Mouse (Mus musculus): ENCODE data around the gene Mgam. TPM values are rescaled to one million over a fixed set of nuclear protein-coding genes. Genes with fewer than 3 reads are reported as not detected.
"Not testable (repeated sequence)": the region's sequence is repeated elsewhere in the genome, so short reads cannot be mapped to it uniquely, and the experiment has no call there.

Gene Mgam
- polyA plus RNA-seq, 1 experiment from 2014 or later, result 0.07 TPM

DNA sequence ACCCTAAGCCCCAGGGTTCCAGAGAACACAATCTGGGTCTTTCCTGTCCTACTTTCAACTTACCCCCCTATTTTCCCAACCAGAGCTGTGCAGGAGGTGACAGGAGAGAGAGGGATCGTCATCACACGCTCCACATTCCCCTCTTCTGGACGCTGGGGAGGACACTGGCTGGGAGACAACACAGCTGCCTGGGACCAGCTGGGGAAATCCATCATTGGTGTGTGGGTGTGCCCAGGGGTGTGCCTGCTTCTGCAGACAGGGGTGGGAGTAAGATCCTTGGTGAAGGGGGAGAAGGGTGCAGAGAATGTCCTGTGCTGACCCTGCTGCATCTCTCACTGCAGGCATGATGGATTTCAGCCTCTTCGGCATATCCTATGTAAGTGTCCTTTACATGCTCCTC, 128.7 kb downstream of the Mgam start:
- H3K27me3 ChIP-seq (replicated peaks; ENCODE audit: control insufficient read depth, insufficient read depth, low read length); H3K36me3 ChIP-seq (ENCODE audit: control insufficient read depth, insufficient read depth, low read length); H3K9ac ChIP-seq (ENCODE audit: low read depth, low read length); H3K4me2 ChIP-seq (ENCODE audit: low read depth, low read length); H3K4me1 ChIP-seq (ENCODE audit: control insufficient read depth, insufficient read depth, low read length); ATAC-seq (ENCODE audit: low read depth); H3K27ac ChIP-seq (replicated peaks; ENCODE audit: low read depth, low read length); H3K9me3 ChIP-seq (ENCODE audit: control insufficient read depth, low read length); DNase-seq (ENCODE audit: low spot score); H3K4me3 ChIP-seq (ENCODE audit: low read depth, low read length): not testable (repeated sequence)
- 100% methylated on average over 2 of the region's 4 CpGs for WGBS

DNA sequence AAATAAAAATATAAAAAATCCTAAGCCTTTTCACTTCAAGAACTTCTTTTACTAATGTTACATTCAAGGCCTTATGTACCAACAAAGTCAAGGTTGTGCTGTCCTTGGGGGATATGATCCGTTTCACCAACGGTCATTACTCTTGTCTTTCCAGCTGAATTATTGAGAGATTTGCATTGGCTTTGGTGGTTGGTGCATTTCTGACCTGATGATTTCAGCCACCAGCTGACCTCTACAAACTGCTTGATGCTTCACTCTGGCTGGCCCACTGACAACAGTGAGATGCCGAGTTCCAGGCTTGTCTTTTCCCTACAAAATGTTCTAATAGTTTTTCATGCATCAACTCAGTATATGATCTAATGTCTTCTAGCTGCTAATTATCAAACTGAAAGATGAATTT, 146.0 kb downstream of the Mgam start:
- no peaks in the 10 kb centered on the region for H3K9me3 ChIP-seq (ENCODE audit: control insufficient read depth, low read length)
- no peaks in the 10 kb centered on the region for H3K36me3 ChIP-seq (ENCODE audit: control insufficient read depth, insufficient read depth, low read length)
- H3K4me2 ChIP-seq (ENCODE audit: low read depth, low read length), result no peak overlapping the region
- H3K9ac ChIP-seq (ENCODE audit: low read depth, low read length), result no peak overlapping the region
- H3K27me3 ChIP-seq (replicated peaks; ENCODE audit: control insufficient read depth, insufficient read depth, low read length), result no peaks in the 10 kb centered on the region
- H3K4me3 ChIP-seq (ENCODE audit: low read depth, low read length), result no peak overlapping the region
- H3K4me1 ChIP-seq (ENCODE audit: control insufficient read depth, insufficient read depth, low read length), result no peaks in the 10 kb centered on the region
- 81% methylated on average over 3 of the region's 3 CpGs for WGBS
- no peak for DNase-seq (ENCODE audit: low spot score)
- H3K27ac ChIP-seq (replicated peaks; ENCODE audit: low read depth, low read length), result no peak overlapping the region
- ATAC-seq (ENCODE audit: low read depth), result no peak

DNA sequence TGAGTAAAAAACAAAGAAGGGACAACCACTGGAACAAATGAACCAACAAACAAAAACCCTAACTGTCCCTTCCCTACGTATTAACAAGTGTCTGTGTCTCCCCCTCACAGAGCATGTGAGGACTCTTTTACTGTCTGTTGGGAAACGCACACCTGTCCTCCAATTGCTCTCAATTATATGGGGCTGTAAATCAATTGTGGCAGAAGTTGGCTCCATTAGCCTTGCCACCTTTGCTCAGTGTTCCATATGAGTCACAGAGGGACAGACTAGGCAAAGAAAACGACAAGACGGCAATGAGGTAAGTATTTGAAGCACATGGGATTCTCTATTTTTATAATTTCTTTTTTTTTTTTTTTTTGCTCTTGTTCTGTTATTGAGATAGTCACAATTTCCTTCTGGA, 149.8 kb downstream of the Mgam start:
- Histone ChIP-seq H3K27me3 (replicated peaks; ENCODE audit: control insufficient read depth, insufficient read depth, low read length) (no peaks in the 10 kb centered on the region), H3K4me3 (ENCODE audit: low read depth, low read length) (no peak overlapping the region), H3K9ac (ENCODE audit: low read depth, low read length) (no peak overlapping the region), H3K4me2 (ENCODE audit: low read depth, low read length) (no peak overlapping the region), H3K9me3 (ENCODE audit: control insufficient read depth, low read length) (no peaks in the 10 kb centered on the region), H3K36me3 (ENCODE audit: control insufficient read depth, insufficient read depth, low read length) (no peaks in the 10 kb centered on the region), H3K27ac (replicated peaks; ENCODE audit: low read depth, low read length) (no peak overlapping the region), H3K4me1 (ENCODE audit: control insufficient read depth, insufficient read depth, low read length) (no peaks in the 10 kb centered on the region)
- no peak for ATAC-seq (ENCODE audit: low read depth)
- no peak for DNase-seq (ENCODE audit: low spot score)
- 79% methylated on average over 4 of the region's 4 CpGs for WGBS

DNA sequence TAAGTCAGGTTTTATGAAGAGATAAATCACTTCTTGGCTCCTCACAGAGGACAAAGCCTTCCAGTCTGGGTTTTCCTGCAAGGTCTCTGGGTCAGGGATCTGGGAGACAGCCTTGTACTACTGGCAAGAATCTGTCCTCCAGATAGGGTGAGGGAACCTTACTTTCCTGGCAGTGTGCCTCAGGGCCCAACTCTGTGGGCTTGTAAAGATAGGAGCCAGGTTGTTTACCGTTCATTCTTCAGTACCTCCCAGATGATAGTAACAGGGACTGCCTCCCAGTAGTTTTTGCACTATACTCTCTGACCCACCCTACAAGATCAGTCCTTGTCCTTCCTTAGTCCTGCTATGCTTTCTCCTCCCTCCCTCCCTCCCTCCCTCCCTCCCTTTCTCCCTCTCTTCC, 155.0 kb downstream of the Mgam start:
- ATAC-seq (ENCODE audit: low read depth) (no peak), DNase-seq (ENCODE audit: low spot score) (peak; percentile 23)
- H3K9me3 ChIP-seq (ENCODE audit: control insufficient read depth, low read length), result no peaks in the 10 kb centered on the region
- H3K27ac ChIP-seq (replicated peaks; ENCODE audit: low read depth, low read length), result no peak overlapping the region
- H3K4me1 ChIP-seq (ENCODE audit: control insufficient read depth, insufficient read depth, low read length), result no peaks in the 10 kb centered on the region
- no peaks in the 10 kb centered on the region for H3K36me3 ChIP-seq (ENCODE audit: control insufficient read depth, insufficient read depth, low read length)
- no peak overlapping the region for H3K4me3 ChIP-seq (ENCODE audit: low read depth, low read length)
- 38% methylated on average over 1 of the region's 1 CpGs for WGBS
- H3K4me2 ChIP-seq (ENCODE audit: low read depth, low read length), result no peak overlapping the region
- no peak overlapping the region for H3K9ac ChIP-seq (ENCODE audit: low read depth, low read length)
- no peaks in the 10 kb centered on the region for H3K27me3 ChIP-seq (replicated peaks; ENCODE audit: control insufficient read depth, insufficient read depth, low read length)

DNA sequence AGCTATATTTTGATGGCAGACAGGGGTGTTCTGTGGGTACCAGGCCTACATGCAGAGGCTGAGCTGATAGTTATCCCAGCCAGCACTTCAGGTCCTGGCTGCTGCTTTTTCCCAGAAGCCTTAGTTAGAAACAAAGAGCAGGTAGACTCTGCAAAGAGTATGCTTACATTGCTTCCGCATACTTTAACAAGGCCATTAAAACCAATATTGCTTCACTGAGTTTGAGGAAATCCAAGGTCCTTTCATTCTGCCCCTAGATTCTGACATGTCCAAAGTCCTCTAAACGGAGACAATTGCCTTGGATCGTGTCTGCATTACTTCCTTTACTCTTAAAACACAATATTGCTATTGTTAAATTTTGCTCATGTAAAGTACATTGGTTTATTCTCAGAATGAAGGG, 155.7 kb downstream of the Mgam start:
- Histone ChIP-seq H3K9ac (ENCODE audit: low read depth, low read length) (no peak overlapping the region), H3K36me3 (ENCODE audit: control insufficient read depth, insufficient read depth, low read length) (no peaks in the 10 kb centered on the region), H3K4me1 (ENCODE audit: control insufficient read depth, insufficient read depth, low read length) (no peaks in the 10 kb centered on the region), H3K4me2 (ENCODE audit: low read depth, low read length) (no peak overlapping the region), H3K27ac (replicated peaks; ENCODE audit: low read depth, low read length) (no peak overlapping the region), H3K27me3 (replicated peaks; ENCODE audit: control insufficient read depth, insufficient read depth, low read length) (no peaks in the 10 kb centered on the region), H3K9me3 (ENCODE audit: control insufficient read depth, low read length) (no peaks in the 10 kb centered on the region), H3K4me3 (ENCODE audit: low read depth, low read length) (no peak overlapping the region)
- DNase-seq (ENCODE audit: low spot score), result no peak
- WGBS, result 81% methylated on average over 3 of the region's 3 CpGs
- ATAC-seq (ENCODE audit: low read depth), result no peak

DNA sequence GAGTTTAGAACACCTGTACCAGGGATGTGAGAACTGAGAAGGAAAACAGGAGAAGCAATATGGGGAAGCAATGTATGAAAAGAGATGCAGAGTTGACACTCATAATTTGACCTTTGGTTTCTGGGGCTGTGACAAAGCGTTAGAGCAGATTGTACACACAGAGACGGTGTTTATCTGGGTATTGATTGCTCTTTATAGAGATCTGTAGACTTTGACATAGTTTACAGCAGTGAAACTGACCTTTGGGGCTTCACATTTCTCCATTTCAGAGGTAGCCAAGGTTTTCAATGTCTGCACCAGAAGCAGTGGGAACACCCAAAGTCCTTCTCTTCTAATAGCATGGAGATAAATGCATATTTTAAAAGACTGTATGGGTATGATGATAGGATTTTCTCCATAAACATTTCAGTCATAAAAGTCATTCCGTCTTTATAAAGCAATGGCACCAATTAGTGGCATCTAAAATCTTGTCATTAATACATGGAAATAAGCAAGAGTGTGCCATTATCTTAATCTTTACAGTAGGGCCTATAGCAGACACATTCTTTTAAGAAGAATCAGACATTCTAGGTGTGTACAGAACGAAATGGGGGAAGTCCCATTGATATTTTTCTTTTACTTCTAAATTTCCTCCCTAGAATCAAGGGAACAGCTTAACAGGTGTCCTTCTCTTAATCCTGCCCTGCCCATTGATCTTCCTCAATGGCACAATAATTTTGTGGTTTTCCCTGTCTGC, 166.6 kb downstream of the Mgam start:
- Histone ChIP-seq H3K27ac (replicated peaks; ENCODE audit: low read depth, low read length) (no peak overlapping the region), H3K4me1 (ENCODE audit: control insufficient read depth, insufficient read depth, low read length) (no peaks in the 10 kb centered on the region), H3K27me3 (replicated peaks; ENCODE audit: control insufficient read depth, insufficient read depth, low read length) (no peaks in the 10 kb centered on the region), H3K36me3 (ENCODE audit: control insufficient read depth, insufficient read depth, low read length) (no peaks in the 10 kb centered on the region), H3K9ac (ENCODE audit: low read depth, low read length) (no peak overlapping the region), H3K9me3 (ENCODE audit: control insufficient read depth, low read length) (no peaks in the 10 kb centered on the region), H3K4me2 (ENCODE audit: low read depth, low read length) (no peak overlapping the region), H3K4me3 (ENCODE audit: low read depth, low read length) (no peak overlapping the region)
- WGBS, result 71% methylated on average over 4 of the region's 4 CpGs
- DNase-seq (ENCODE audit: low spot score) (no peak), ATAC-seq (ENCODE audit: low read depth) (no peak)

DNA sequence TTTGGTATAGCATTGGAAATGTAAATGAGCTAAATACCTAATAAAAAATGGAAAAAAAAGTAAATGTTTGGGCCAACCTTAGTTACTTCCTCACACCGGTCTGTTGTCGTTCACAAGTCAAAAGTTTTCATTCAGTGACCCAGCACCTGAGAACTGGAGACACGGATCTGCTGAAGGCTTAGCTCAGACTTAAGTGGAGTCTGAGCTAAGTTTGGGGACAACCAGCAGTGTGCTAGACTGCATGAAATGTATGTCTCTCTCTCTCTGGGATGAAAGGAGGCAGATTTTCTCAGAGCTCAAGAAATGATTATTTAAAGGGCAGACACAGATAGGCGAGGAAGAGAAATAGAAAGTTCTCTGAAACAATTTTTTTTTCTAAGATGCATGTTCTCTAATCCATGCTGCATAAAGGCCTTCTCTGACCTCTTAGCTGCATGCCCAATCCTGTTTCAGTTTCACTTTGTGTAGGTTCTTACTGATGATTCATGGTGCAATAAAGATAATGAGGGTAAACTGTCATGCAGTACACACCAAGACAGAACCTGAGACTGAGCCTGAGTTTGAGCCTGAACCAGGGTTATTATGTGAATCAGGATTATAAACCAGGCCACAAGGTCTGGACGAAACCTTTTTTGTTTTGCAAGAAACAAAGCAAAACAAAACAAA, 189.7 kb downstream of the Mgam start:
- Histone ChIP-seq H3K27ac (replicated peaks; ENCODE audit: low read depth, low read length) (no peak overlapping the region), H3K27me3 (replicated peaks; ENCODE audit: control insufficient read depth, insufficient read depth, low read length) (no peaks in the 10 kb centered on the region), H3K9me3 (ENCODE audit: control insufficient read depth, low read length) (no peaks in the 10 kb centered on the region), H3K4me2 (ENCODE audit: low read depth, low read length) (no peak overlapping the region), H3K36me3 (ENCODE audit: control insufficient read depth, insufficient read depth, low read length) (no peaks in the 10 kb centered on the region), H3K9ac (ENCODE audit: low read depth, low read length) (no peak overlapping the region), H3K4me1 (ENCODE audit: control insufficient read depth, insufficient read depth, low read length) (no peaks in the 10 kb centered on the region), H3K4me3 (ENCODE audit: low read depth, low read length) (no peak overlapping the region)
- 85% methylated on average over 5 of the region's 5 CpGs for WGBS
- no peak for DNase-seq (ENCODE audit: low spot score)
- ATAC-seq (ENCODE audit: low read depth), result no peak

Data from embryonic facial prominence, embryonic 14.5 days (tissue).